Mouse (Mus musculus) heart, embryonic 10.5 days (tissue): Measurements from ENCODE around the gene Ip6k3. TPM values are rescaled to one million over a fixed set of nuclear protein-coding genes. Genes with fewer than 3 reads are reported as not detected.

ENCODE experiments used
- DNase-seq: peaks from one replicate; pipeline ENCODE4 v3.0.0-alpha.2; 2017; ENCODE audit warnings: low spot score
- H3K27ac ChIP-seq: fragments of 300-500 bp; sonication (generic); 2 replicates; pipeline ENCODE4 v1.5.1; 2016; ENCODE audit warnings: mild to moderate bottlenecking
- H3K27me3 ChIP-seq: fragments of 300-500 bp; sonication (generic); 2 replicates; pipeline ENCODE4 v1.6.1; 2016; ENCODE audit warnings: mild to moderate bottlenecking; ENCODE audit not compliant: poor library complexity, insufficient read depth, severe bottlenecking
- H3K36me3 ChIP-seq: fragments of 300-500 bp; sonication (generic); 2 replicates; pipeline ENCODE4 v1.6.1; 2016; ENCODE audit warnings: mild to moderate bottlenecking, moderate library complexity
- H3K4me1 ChIP-seq: fragments of 300-500 bp; sonication (generic); 2 replicates; pipeline ENCODE4 v1.6.1; 2016; ENCODE audit warnings: mild to moderate bottlenecking
- H3K4me3 ChIP-seq: fragments of 300-500 bp; sonication (generic); 2 replicates; pipeline ENCODE4 v1.5.1; 2016; ENCODE audit warnings: mild to moderate bottlenecking, moderate library complexity
- H3K9me3 ChIP-seq: fragments of 300-500 bp; sonication (generic); 2 replicates; pipeline ENCODE4 v1.6.1; 2016; ENCODE audit warnings: mild to moderate bottlenecking, moderate library complexity
- WGBS: fragments of 180-500 bp; shearing (Covaris S2); methylation state at CpG from one replicate; pipeline ENCODE4 v1.1.7; 2016; 5-methylcytosine and 5-hydroxymethylcytosine counted together
- polyA plus RNA-seq: library from polyadenylated mRNA; unstranded; fragments of >200 nt; fragmentation: Nextera tagmentation; extraction: Ambion mirVana; gene quantifications from 2 replicates; pipeline ENCODE4 v1.2.1, GENCODE M21; 2016

The Ip6k3 gene
- polyA plus RNA-seq, 1 experiment from 2014 or later = 0.05 TPM

- Histone ChIP-seq H3K4me3 (no peak overlapping the region), H3K4me1 (peaks cover 11% of the 10 kb centered on the region; the same call in 1 of the 2 replicates), H3K27ac (no peak overlapping the region), H3K9me3 (no peaks in the 10 kb centered on the region), H3K36me3 (peaks cover 23% of the 10 kb centered on the region), H3K27me3 (no peaks in the 10 kb centered on the region)
- DNase-seq = no peak
- 71% methylated on average over 16 of the region's 18 CpGs for WGBS
These were observed 61.7 kb downstream of the Ip6k3 start for GRCm38 (mm10) chr17:27105698-27106470.

- H3K4me1 ChIP-seq = peaks cover 12% of the 10 kb centered on the region
- no peaks in the 10 kb centered on the region for H3K9me3 ChIP-seq
- H3K36me3 ChIP-seq = peaks cover 17% of the 10 kb centered on the region
- peak overlapping the region; percentile 49; the same call in 1 of the 2 replicates for H3K27ac ChIP-seq
- DNase-seq = no peak
- no peaks in the 10 kb centered on the region for H3K27me3 ChIP-seq
- WGBS = 73% methylated on average over 5 of the region's 5 CpGs
- H3K4me3 ChIP-seq = no peak overlapping the region
These were observed 65.9 kb downstream of the Ip6k3 start for GRCm38 (mm10) chr17:27101675-27102074.

GRCm38 (mm10) chr17:27095690-27096089 is 71.9 kb downstream of the Ip6k3 start:
- WGBS = 49% methylated on average over 13 of the region's 13 CpGs
- H3K9me3 ChIP-seq = no peaks in the 10 kb centered on the region
- no peak overlapping the region for H3K4me3 ChIP-seq
- no peak for DNase-seq
- H3K27me3 ChIP-seq = 0 out of 2 replicates have a peak, but pooled peaks cover 4% of the 10 kb centered on the region
- H3K4me1 ChIP-seq = peaks cover 4% of the 10 kb centered on the region; the same call in 1 of the 2 replicates
- H3K27ac ChIP-seq = no peak overlapping the region
- H3K36me3 ChIP-seq = peaks cover 17% of the 10 kb centered on the region; the same call in 1 of the 2 replicates

Other genes starting within 250 kb of the Ip6k3 start
- gene Phf1, start 234.7 kb downstream of the Ip6k3 start, polyA plus RNA-seq = 6.0 and 7.3 TPM in 2 replicates
- gene Cuta, start 228.2 kb downstream of the Ip6k3 start, polyA plus RNA-seq = 155 and 167 TPM in 2 replicates
- 0.86 and 1.6 TPM in 2 replicates for gene Syngap1, start 226.5 kb downstream of the Ip6k3 start, polyA plus RNA-seq
- gene Zbtb9, start 194.6 kb downstream of the Ip6k3 start, polyA plus RNA-seq = 12.5 and 14.6 TPM in 2 replicates
- gene Bak1, start 138.8 kb downstream of the Ip6k3 start, polyA plus RNA-seq = 4.0 and 6.8 TPM in 2 replicates
- 2.9 TPM in 2 replicates for gene Itpr3, start 110.5 kb downstream of the Ip6k3 start, polyA plus RNA-seq
- 393 and 440 TPM in 2 replicates for gene Uqcc2, start 33.9 kb downstream of the Ip6k3 start, polyA plus RNA-seq
- 11.1 and 14.4 TPM in 2 replicates for gene Lemd2, start 36.7 kb upstream of the Ip6k3 start, polyA plus RNA-seq